Mouse (Mus musculus): Measurements from ENCODE around the gene Adamts6.
A peak's percentile ranks its signal among the peaks of the same experiment; 100 is the strongest.

Gene Adamts6

GRCm38 (mm10) chr13:104468061-104468460 is 180.4 kb downstream of the Adamts6 start:
- DNase-seq, result no peak

- DNase-seq, result no peak
Observed at GRCm38 (mm10) chr13:104476285-104476956, 188.8 kb downstream of the Adamts6 start.

- no peak for DNase-seq
Observed at GRCm38 (mm10) chr13:104482426-104483089, 194.9 kb downstream of the Adamts6 start.

GRCm38 (mm10) chr13:104483111-104483722 is 195.6 kb downstream of the Adamts6 start:
- DNase-seq, result no peak

- no peak for DNase-seq
Observed at GRCm38 (mm10) chr13:104491046-104491811, 203.6 kb downstream of the Adamts6 start.

- no peak for DNase-seq
Observed at GRCm38 (mm10) chr13:104493466-104493993, 205.9 kb downstream of the Adamts6 start.

- DNase-seq, result no peak
Observed at GRCm38 (mm10) chr13:104494200-104494873, 206.7 kb downstream of the Adamts6 start.

GRCm38 (mm10) chr13:104497592-104497991 is 210.0 kb downstream of the Adamts6 start:
- DNase-seq, result peak in 1 of 2 experiments; percentile 45

- no peak for DNase-seq
Observed at GRCm38 (mm10) chr13:104498669-104499068, 211.0 kb downstream of the Adamts6 start.

GRCm38 (mm10) chr13:104499116-104500040 is 211.7 kb downstream of the Adamts6 start:
- peak; percentile 68 to 69 for DNase-seq

- DNase-seq, result no peak
Observed at GRCm38 (mm10) chr13:104502406-104502805, 214.8 kb downstream of the Adamts6 start.

- no peak for DNase-seq
Observed at GRCm38 (mm10) chr13:104504043-104504442, 216.4 kb downstream of the Adamts6 start.

- no peak for DNase-seq
Observed at GRCm38 (mm10) chr13:104506165-104506875, 218.7 kb downstream of the Adamts6 start.

- DNase-seq, result no peak
Observed at GRCm38 (mm10) chr13:104507671-104508070, 220.0 kb downstream of the Adamts6 start.

- DNase-seq, result no peak
Observed at GRCm38 (mm10) chr13:104509561-104510493, 222.2 kb downstream of the Adamts6 start.

GRCm38 (mm10) chr13:104510766-104511165 is 223.1 kb downstream of the Adamts6 start:
- no peak for DNase-seq

GRCm38 (mm10) chr13:104515054-104515453 is 227.4 kb downstream of the Adamts6 start:
- no peak for DNase-seq

- no peak for DNase-seq
Observed at GRCm38 (mm10) chr13:104516146-104516545, 228.5 kb downstream of the Adamts6 start.

GRCm38 (mm10) chr13:104516766-104517364 is 229.2 kb downstream of the Adamts6 start:
- no peak for DNase-seq

Measured in kidney, adult 8-10 months (tissue).